Mouse (Mus musculus) heart, adult 10 weeks (tissue): ENCODE measurements around the gene Gabpa. TPM values are rescaled to one million over a fixed set of nuclear protein-coding genes. Genes with fewer than 3 reads are reported as not detected.

ENCODE experiments used
- polyA plus RNA-seq: library from polyadenylated mRNA; stranded (reverse); fragments of 350-450 nt; fragmentation: Illumina TruSeq; extraction: RNeasy Lipid Tissue Mini Kit (QIAGEN cat#74804); gene quantifications from one replicate; pipeline ENCODE4 v1.2.3, GENCODE M21; 2014; ENCODE audit warnings: low read depth, low replicate concordance

Gabpa gene
- polyA plus RNA-seq, result 37.1 TPM

GRCm38 (mm10) chr16:84834745-84835440 lies at the start of gene Gabpa:
Gene Gabpa (plus strand): TSS chr16:84834925.

GRCm38 (mm10) chr16:84835441-84835822 lies 707 bp downstream of the Gabpa start, which contains the start of gene Atp5j:
Gene Atp5j (minus strand): TSS chr16:84835625.

Other genes starting within 250 kb of the Gabpa start
- gene Mrpl39, start 99.2 kb upstream of the Gabpa start, polyA plus RNA-seq, result 65.5 TPM
- gene Jam2, start 60.8 kb upstream of the Gabpa start, polyA plus RNA-seq, result 109 TPM
- 2,063 TPM for gene Atp5j, start 700 bp downstream of the Gabpa start, polyA plus RNA-seq